Mouse (Mus musculus): ENCODE data around the gene Fbxo2. TPM values are rescaled to one million over a fixed set of nuclear protein-coding genes. Genes with fewer than 3 reads are reported as not detected.
"Not testable (repeated sequence)": the region's sequence is repeated elsewhere in the genome, so short reads cannot be mapped to it uniquely, and the experiment has no call there.

The Fbxo2 gene
- polyA plus RNA-seq, 2 experiments = 4.2 to 4.3 TPM

- no peaks in the 10 kb centered on the region for H3K9me3 ChIP-seq (ENCODE audit: control insufficient read depth, low read length)
- no peak overlapping the region for H3K27ac ChIP-seq (replicated peaks; ENCODE audit: low read depth, low read length)
- no peak overlapping the region for H3K9ac ChIP-seq (ENCODE audit: low read depth, low read length, severe bottlenecking)
- TF ChIP-seq POLR2A (IDR thresholded peaks at IDR 0.05; ENCODE audit: borderline replicate concordance, extremely low read depth, insufficient read depth, insufficient read length) = no peak
- no peak for ATAC-seq (ENCODE audit: low FRiP score, low read depth)
- 53% methylated on average over 3 of the region's 3 CpGs for WGBS
- H3K27me3 ChIP-seq (ENCODE audit: control insufficient read depth, insufficient read depth, low read length) = peaks cover 72% of the 10 kb centered on the region
- DNase-seq (ENCODE audit: low spot score) = no peak
- peaks cover 6% of the 10 kb centered on the region; the same call in 1 of the 2 replicates for H3K4me1 ChIP-seq (ENCODE audit: control insufficient read depth, insufficient read depth, low read length)
- H3K4me3 ChIP-seq (replicated peaks; ENCODE audit: low read length) = no peak overlapping the region
- no peaks in the 10 kb centered on the region for H3K36me3 ChIP-seq (ENCODE audit: control insufficient read depth, insufficient read depth, low read length)
- H3K4me2 ChIP-seq (replicated peaks; ENCODE audit: low read depth, low read length, severe bottlenecking) = no peak overlapping the region
These were observed 10.8 kb downstream of the Fbxo2 start for GRCm38 (mm10) chr4:148171261-148171660.

GRCm38 (mm10) chr4:148173811-148174494 is 13.5 kb downstream of the Fbxo2 start:
- WGBS = 2% methylated on average over 29 of the region's 30 CpGs
- H3K27me3 ChIP-seq (ENCODE audit: control insufficient read depth, insufficient read depth, low read length) = peaks cover 67% of the 10 kb centered on the region

GRCm38 (mm10) chr4:148174495-148174862 is 14.1 kb downstream of the Fbxo2 start:
- no peak overlapping the region for H3K9ac ChIP-seq (ENCODE audit: low read depth, low read length, severe bottlenecking)
- H3K4me1 ChIP-seq (ENCODE audit: control insufficient read depth, insufficient read depth, low read length) = no peaks in the 10 kb centered on the region; the same call in 1 of the 2 replicates
- peaks cover 65% of the 10 kb centered on the region for H3K27me3 ChIP-seq (ENCODE audit: control insufficient read depth, insufficient read depth, low read length)
- ATAC-seq (ENCODE audit: low FRiP score, low read depth) = no peak
- TF ChIP-seq POLR2A (IDR thresholded peaks at IDR 0.05; ENCODE audit: borderline replicate concordance, extremely low read depth, insufficient read depth, insufficient read length) = no peak
- no peaks in the 10 kb centered on the region for H3K36me3 ChIP-seq (ENCODE audit: control insufficient read depth, insufficient read depth, low read length)
- H3K27ac ChIP-seq (replicated peaks; ENCODE audit: low read depth, low read length) = no peak overlapping the region
- no peaks in the 10 kb centered on the region for H3K9me3 ChIP-seq (ENCODE audit: control insufficient read depth, low read length)
- WGBS = 15% methylated on average over 12 of the region's 12 CpGs
- DNase-seq (ENCODE audit: low spot score) = no peak
- no peak overlapping the region for H3K4me2 ChIP-seq (replicated peaks; ENCODE audit: low read depth, low read length, severe bottlenecking)
- H3K4me3 ChIP-seq (replicated peaks; ENCODE audit: low read length) = no peak overlapping the region

More at GRCm38 (mm10) chr4:148173811-148174494, 13.5 kb downstream of the Fbxo2 start:
- H3K4me2 ChIP-seq (replicated peaks; ENCODE audit: low read depth, low read length, severe bottlenecking) = peak overlapping the region; percentile 19; the same call in 1 of the 2 replicates
- H3K9me3 ChIP-seq (ENCODE audit: control insufficient read depth, low read length) = no peaks in the 10 kb centered on the region
- no peak overlapping the region for H3K27ac ChIP-seq (replicated peaks; ENCODE audit: low read depth, low read length)
- H3K4me3 ChIP-seq (replicated peaks; ENCODE audit: low read length) = 0 out of 2 replicates have a peak overlapping the region, but pooled peaks have one; percentile 4
- ATAC-seq (ENCODE audit: low FRiP score, low read depth) (no peak), DNase-seq (ENCODE audit: low spot score) (no peak)
- H3K36me3 ChIP-seq (ENCODE audit: control insufficient read depth, insufficient read depth, low read length) = no peaks in the 10 kb centered on the region
- no peak for TF ChIP-seq POLR2A (IDR thresholded peaks at IDR 0.05; ENCODE audit: borderline replicate concordance, extremely low read depth, insufficient read depth, insufficient read length)
- H3K9ac ChIP-seq (ENCODE audit: low read depth, low read length, severe bottlenecking) = no peak overlapping the region
- H3K4me1 ChIP-seq (ENCODE audit: control insufficient read depth, insufficient read depth, low read length) = no peaks in the 10 kb centered on the region; the same call in 1 of the 2 replicates

GRCm38 (mm10) chr4:148176603-148177002 is 16.2 kb downstream of the Fbxo2 start:
- not testable (repeated sequence) for H3K4me3 ChIP-seq (replicated peaks; ENCODE audit: low read length); H3K36me3 ChIP-seq (ENCODE audit: control insufficient read depth, insufficient read depth, low read length); H3K27ac ChIP-seq (replicated peaks; ENCODE audit: low read depth, low read length); H3K9ac ChIP-seq (ENCODE audit: low read depth, low read length, severe bottlenecking); H3K4me2 ChIP-seq (replicated peaks; ENCODE audit: low read depth, low read length, severe bottlenecking); DNase-seq (ENCODE audit: low spot score); H3K4me1 ChIP-seq (ENCODE audit: control insufficient read depth, insufficient read depth, low read length); H3K9me3 ChIP-seq (ENCODE audit: control insufficient read depth, low read length); ATAC-seq (ENCODE audit: low FRiP score, low read depth)
- 81% methylated on average over 5 of the region's 6 CpGs for WGBS
- peaks cover 49% of the 10 kb centered on the region for H3K27me3 ChIP-seq (ENCODE audit: control insufficient read depth, insufficient read depth, low read length)

GRCm38 (mm10) chr4:148177716-148178115 is 17.3 kb downstream of the Fbxo2 start:
- H3K9me3 ChIP-seq (ENCODE audit: control insufficient read depth, low read length) = no peaks in the 10 kb centered on the region
- no peak for ATAC-seq (ENCODE audit: low FRiP score, low read depth)
- no peak overlapping the region for H3K9ac ChIP-seq (ENCODE audit: low read depth, low read length, severe bottlenecking)
- no peak overlapping the region for H3K4me3 ChIP-seq (replicated peaks; ENCODE audit: low read length)
- H3K4me1 ChIP-seq (ENCODE audit: control insufficient read depth, insufficient read depth, low read length) = no peaks in the 10 kb centered on the region; the same call in 1 of the 2 replicates
- DNase-seq (ENCODE audit: low spot score) = no peak
- peaks cover 38% of the 10 kb centered on the region for H3K27me3 ChIP-seq (ENCODE audit: control insufficient read depth, insufficient read depth, low read length)
- H3K27ac ChIP-seq (replicated peaks; ENCODE audit: low read depth, low read length) = no peak overlapping the region
- no peaks in the 10 kb centered on the region for H3K36me3 ChIP-seq (ENCODE audit: control insufficient read depth, insufficient read depth, low read length)
- H3K4me2 ChIP-seq (replicated peaks; ENCODE audit: low read depth, low read length, severe bottlenecking) = no peak overlapping the region
- no peak for TF ChIP-seq POLR2A (IDR thresholded peaks at IDR 0.05; ENCODE audit: borderline replicate concordance, extremely low read depth, insufficient read depth, insufficient read length)
